Mouse (Mus musculus) left cerebral cortex, postnatal 25 days (tissue): ENCODE measurements at regions not wholly inside any gene's neighbourhood (a gene's known extent, or its start where the extent isn't known, plus 50 kb on each side); places are given as distances from the start of the nearest gene placed in this dataset.
"Not testable (repeated sequence)": the region's sequence is repeated elsewhere in the genome, so short reads cannot be mapped to it uniquely, and the experiment has no call there.

ENCODE experiments used
- DNase-seq, 2 experiments: peaks; one replicate each; pipeline ENCODE4 v3.0.0; 2022; ENCODE audit warnings: low spot score in 2 of 2, mixed read lengths in 1 of 2
- intact Hi-C: fragments of 180-260 bp; cut with DNase I; formaldehyde crosslinking; loops from one replicate; pipeline ENCODE4 v1.15.1; 2025

- DNase-seq, intact Hi-C loops: not testable (repeated sequence)
These were observed 67.9 kb upstream of the Mocs1 start for GRCm38 (mm10) chr17:49360251-49360650.

GRCm38 (mm10) chr17:49367791-49368190, 60.4 kb upstream of the Mocs1 start:
- DNase-seq = no peak
- intact Hi-C loops = no loop called here

GRCm38 (mm10) chr17:49368476-49369269, 59.5 kb upstream of the Mocs1 start:
- intact Hi-C loops = no loop called here

GRCm38 (mm10) chr17:49377626-49378025, 50.5 kb upstream of the Mocs1 start:
- no peak for DNase-seq
- intact Hi-C loops = no loop called here

More at GRCm38 (mm10) chr17:49368476-49369269, 59.5 kb upstream of the Mocs1 start:
- no peak for DNase-seq
